Mouse (Mus musculus) erythroblast, embryonic 14.5 days (primary cell): ENCODE data around the gene Alg11.

ENCODE experiments used
- GATA1 ChIP-seq: IDR thresholded peaks from 2 replicates; pipeline ENCODE4 v1.6.1; 2012; ENCODE audit warnings: low read length, inconsistent platforms, mixed read lengths
- TAL1 ChIP-seq: IDR thresholded peaks from 3 replicates; pipeline ENCODE4 v1.6.1; 2012; ENCODE audit warnings: low read length, inconsistent platforms, mixed read lengths

- TF ChIP-seq GATA1 (no peak), TAL1 (no peak)
Measured at GRCm38 (mm10) chr8:22107020-22107419, 46.5 kb downstream of the Alg11 start.
